Mouse (Mus musculus) telencephalon, adult 2 months (tissue): ENCODE results near the gene Ppp2ca.

ENCODE experiments used
- DNase-seq: peaks from one replicate; pipeline ENCODE4 v3.0.0-alpha.2; 2011; ENCODE audit warnings: low read depth, low spot score

Ppp2ca gene

GRCm38 (mm10) chr11:52098398-52098946 lies at the start of gene Ppp2ca:
Ppp2ca (plus strand) TSS chr11:52098681.
- peak; percentile 97 for DNase-seq

GRCm38 (mm10) chr11:52053371-52053770 lies 45.1 kb upstream of the Ppp2ca start:
- DNase-seq = no peak

GRCm38 (mm10) chr11:52054728-52055127 lies 43.8 kb upstream of the Ppp2ca start:
- no peak for DNase-seq

GRCm38 (mm10) chr11:52056198-52056597 lies 42.3 kb upstream of the Ppp2ca start:
- DNase-seq = no peak

GRCm38 (mm10) chr11:52059001-52059400 lies 39.5 kb upstream of the Ppp2ca start:
- no peak for DNase-seq

GRCm38 (mm10) chr11:52060315-52060714 lies 38.2 kb upstream of the Ppp2ca start:
- DNase-seq = no peak

GRCm38 (mm10) chr11:52062406-52062805 lies 36.1 kb upstream of the Ppp2ca start:
- no peak for DNase-seq

GRCm38 (mm10) chr11:52064398-52064797 lies 34.1 kb upstream of the Ppp2ca start:
- no peak for DNase-seq

GRCm38 (mm10) chr11:52065841-52066240 lies 32.6 kb upstream of the Ppp2ca start:
- no peak for DNase-seq

- no peak for DNase-seq
These were observed 26.7 kb upstream of the Ppp2ca start for GRCm38 (mm10) chr11:52071768-52072167.

- DNase-seq = no peak
These were observed 24.8 kb upstream of the Ppp2ca start for GRCm38 (mm10) chr11:52073528-52074170.

- DNase-seq = no peak
These were observed 23.6 kb upstream of the Ppp2ca start for GRCm38 (mm10) chr11:52074626-52075470.

GRCm38 (mm10) chr11:52075794-52076633 lies 22.5 kb upstream of the Ppp2ca start:
- no peak for DNase-seq

GRCm38 (mm10) chr11:52076742-52077352 lies 21.6 kb upstream of the Ppp2ca start:
- DNase-seq = no peak

- no peak for DNase-seq
These were observed 20.5 kb upstream of the Ppp2ca start for GRCm38 (mm10) chr11:52077939-52078338.

GRCm38 (mm10) chr11:52079978-52080377 lies 18.5 kb upstream of the Ppp2ca start:
- peak; percentile 38 for DNase-seq

- no peak for DNase-seq
These were observed 17.8 kb upstream of the Ppp2ca start for GRCm38 (mm10) chr11:52080656-52081055.

- no peak for DNase-seq
These were observed 12.7 kb upstream of the Ppp2ca start for GRCm38 (mm10) chr11:52085857-52086203.

GRCm38 (mm10) chr11:52086204-52086864 lies 12.1 kb upstream of the Ppp2ca start:
- peak; percentile 92 for DNase-seq

- no peak for DNase-seq
These were observed 9.2 kb upstream of the Ppp2ca start for GRCm38 (mm10) chr11:52089291-52089690.

- DNase-seq = peak; percentile 59
These were observed 7.2 kb upstream of the Ppp2ca start for GRCm38 (mm10) chr11:52091261-52091660.
